Mouse (Mus musculus): ENCODE data around the gene Cela2a. TPM values are rescaled to one million over a fixed set of nuclear protein-coding genes. Genes with fewer than 3 reads are reported as not detected.

Cela2a gene
- polyA plus RNA-seq, 1 experiment from 2014 or later = 0.40 TPM

DNA sequence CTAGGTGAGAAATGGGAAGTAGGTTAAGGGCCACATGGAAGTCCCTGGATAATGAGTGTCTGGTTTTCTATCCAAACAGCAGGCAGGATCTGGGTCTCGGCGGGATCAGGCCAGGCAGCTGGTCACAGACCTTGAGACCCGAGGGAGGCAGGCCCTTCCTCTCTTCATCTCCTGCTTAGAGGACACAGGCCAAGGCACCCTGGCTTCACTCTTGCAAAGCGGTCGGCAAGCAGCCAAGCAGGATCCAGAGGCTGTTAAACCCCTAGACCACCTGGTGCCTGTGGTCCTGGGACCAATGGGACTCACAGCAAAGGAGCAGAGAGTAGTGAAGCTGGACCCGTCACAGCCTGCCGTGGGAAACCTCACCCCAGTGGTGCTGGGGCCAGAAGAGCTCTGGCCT lies 29.6 kb downstream of the Cela2a start:
- 94% methylated on average over 7 of the region's 7 CpGs for WGBS
- Histone ChIP-seq H3K9ac (ENCODE audit: low read depth, low read length) (0 out of 2 replicates have a peak overlapping the region, but pooled peaks have one; percentile 30), H3K4me3 (ENCODE audit: low read depth, low read length) (no peak overlapping the region), H3K9me3 (replicated peaks; ENCODE audit: control insufficient read depth, low read length, poor library complexity, severe bottlenecking) (no peaks in the 10 kb centered on the region), H3K4me2 (ENCODE audit: low read length) (no peak overlapping the region), H3K4me1 (ENCODE audit: control insufficient read depth, insufficient read depth, low read length) (peaks cover 16% of the 10 kb centered on the region), H3K27me3 (ENCODE audit: control insufficient read depth, insufficient read depth, low read depth, low read length) (no peaks in the 10 kb centered on the region), H3K27ac (ENCODE audit: low read length) (no peak overlapping the region), H3K36me3 (ENCODE audit: control insufficient read depth, insufficient read depth, low read length) (peaks cover 5% of the 10 kb centered on the region)
- no peak for ATAC-seq

DNA sequence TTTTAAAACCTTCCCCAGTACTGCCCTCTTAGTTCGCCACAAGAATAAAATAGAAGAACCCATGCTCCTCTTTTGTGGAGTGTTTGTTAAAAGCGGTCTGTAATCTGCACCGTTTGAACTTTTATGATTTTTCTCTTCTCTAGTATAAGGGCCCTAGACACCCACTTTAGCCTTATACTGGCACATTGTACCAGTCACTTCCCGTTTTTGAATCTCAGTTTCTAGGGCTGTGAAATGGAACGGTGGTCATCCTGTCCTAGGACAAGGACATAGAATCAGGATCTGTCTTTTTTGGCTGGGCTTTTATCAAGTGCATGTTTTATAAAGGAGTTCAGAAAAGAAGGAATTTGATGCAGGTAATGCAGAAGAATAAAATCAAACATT lies 31.8 kb downstream of the Cela2a start:
- Histone ChIP-seq H3K27ac (ENCODE audit: low read length) (peak overlapping the region; percentile 88), H3K4me2 (ENCODE audit: low read length) (peak overlapping the region; percentile 75), H3K4me3 (ENCODE audit: low read depth, low read length) (peak overlapping the region; percentile 65), H3K4me1 (ENCODE audit: control insufficient read depth, insufficient read depth, low read length) (peaks cover 22% of the 10 kb centered on the region), H3K9ac (ENCODE audit: low read depth, low read length) (peak overlapping the region; percentile 79), H3K27me3 (ENCODE audit: control insufficient read depth, insufficient read depth, low read depth, low read length) (no peaks in the 10 kb centered on the region), H3K36me3 (ENCODE audit: control insufficient read depth, insufficient read depth, low read length) (peaks cover 5% of the 10 kb centered on the region), H3K9me3 (replicated peaks; ENCODE audit: control insufficient read depth, low read length, poor library complexity, severe bottlenecking) (no peaks in the 10 kb centered on the region)
- 10% methylated on average over 5 of the region's 5 CpGs for WGBS
- ATAC-seq = no peak

DNA sequence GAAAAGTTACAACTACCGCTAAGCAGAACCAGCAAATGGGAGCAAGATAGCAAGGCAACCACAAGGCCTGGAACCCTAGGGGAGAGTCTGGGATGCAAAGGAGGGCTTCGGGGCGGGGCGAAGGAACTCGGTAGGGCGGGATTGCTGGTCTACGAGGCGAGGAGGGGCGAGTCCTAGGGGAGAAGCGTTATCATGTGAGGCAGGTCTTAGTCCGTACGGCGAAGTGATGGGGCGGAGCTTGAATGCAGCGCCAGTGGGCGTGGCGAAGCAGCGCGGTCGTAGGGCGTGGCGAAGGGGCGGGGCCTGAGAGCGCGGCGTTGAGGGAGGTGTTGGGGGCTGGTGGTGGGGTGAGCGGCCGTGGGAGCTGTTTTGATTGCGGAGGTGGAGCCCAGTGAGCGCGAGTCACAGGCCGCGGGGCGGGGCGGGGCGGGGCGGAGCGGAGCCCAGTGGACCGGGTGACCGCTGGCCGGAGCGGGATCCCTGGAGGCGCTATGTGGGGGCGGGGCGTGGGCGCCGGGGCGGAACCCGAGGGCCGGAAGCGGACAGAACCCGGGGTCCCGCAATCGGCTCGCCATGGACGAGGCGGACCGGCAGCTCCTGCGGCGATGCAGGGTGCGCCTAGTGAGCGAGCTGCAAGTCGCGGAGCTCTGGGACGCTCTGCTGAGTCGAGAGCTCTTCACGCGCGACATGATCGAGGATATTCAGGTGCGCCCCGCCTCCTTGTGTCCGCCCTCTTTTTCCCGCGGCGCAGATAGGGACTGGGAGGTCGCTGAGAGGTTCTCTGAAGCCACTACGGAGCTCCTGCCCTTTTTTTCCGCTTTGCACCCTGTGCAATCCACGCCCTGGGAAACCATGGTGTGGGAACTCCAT lies 32.4 kb downstream of the Cela2a start, which contains the start of gene Casp9:
TSS of gene Casp9 (plus strand) at position 331 of the 870 bp plus-strand sequence.
- peak within 1 kb of the TSS; percentile 79 for H3K9ac ChIP-seq (ENCODE audit: low read depth, low read length)
- H3K27me3 ChIP-seq (ENCODE audit: control insufficient read depth, insufficient read depth, low read depth, low read length) = no peaks in the 10 kb centered on the region
- H3K4me2 ChIP-seq (ENCODE audit: low read length) = peak within 1 kb of the TSS; percentile 75
- H3K27ac ChIP-seq (ENCODE audit: low read length) = peak within 1 kb of the TSS; percentile 88
- peak within 1 kb of the TSS; percentile 65 for H3K4me3 ChIP-seq (ENCODE audit: low read depth, low read length)
- under 1% methylated on average over 72 of the region's 80 CpGs for WGBS
- H3K4me1 ChIP-seq (ENCODE audit: control insufficient read depth, insufficient read depth, low read length) = peaks cover 22% of the 10 kb centered on the region
- no peaks in the 10 kb centered on the region for H3K9me3 ChIP-seq (replicated peaks; ENCODE audit: control insufficient read depth, low read length, poor library complexity, severe bottlenecking)
- peak; percentile 68 for ATAC-seq
- peaks cover 5% of the 10 kb centered on the region for H3K36me3 ChIP-seq (ENCODE audit: control insufficient read depth, insufficient read depth, low read length)

DNA sequence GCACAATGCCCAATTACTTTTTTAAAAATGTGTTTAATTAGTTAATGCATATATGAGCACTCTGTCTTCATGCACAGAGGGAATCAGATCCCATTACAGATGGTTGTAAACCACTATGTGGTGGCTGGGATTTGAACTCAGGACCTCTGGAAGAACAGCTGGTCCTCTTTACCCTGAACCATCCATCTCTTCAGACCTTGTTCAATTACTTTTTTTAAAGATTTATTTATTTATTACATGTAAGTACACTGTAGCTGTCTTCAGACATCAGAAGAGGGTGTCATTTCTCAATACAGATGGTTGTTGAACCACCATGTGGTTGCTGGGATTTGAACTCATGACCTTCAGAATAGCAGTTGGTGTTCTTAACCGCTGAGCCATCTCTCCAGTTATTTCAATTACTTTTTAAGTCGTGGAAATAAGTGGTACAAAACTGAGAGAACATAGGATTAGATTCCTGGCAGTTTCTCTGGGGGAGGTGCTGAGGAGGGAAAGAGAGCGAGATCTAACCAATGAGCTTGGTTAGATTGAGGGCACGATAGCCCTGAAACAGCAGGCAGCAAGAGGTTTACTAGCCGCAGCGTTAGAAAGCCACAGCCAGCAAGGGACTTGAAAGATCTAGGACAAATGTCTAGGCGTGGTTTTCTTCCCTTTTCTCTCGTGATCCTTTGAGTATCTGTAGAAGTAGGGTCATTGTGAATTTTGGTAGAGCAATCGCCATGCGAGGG lies 33.2 kb downstream of the Cela2a start:
- Histone ChIP-seq H3K9me3 (replicated peaks; ENCODE audit: control insufficient read depth, low read length, poor library complexity, severe bottlenecking) (no peaks in the 10 kb centered on the region), H3K4me3 (ENCODE audit: low read depth, low read length) (peak overlapping the region; percentile 65), H3K36me3 (ENCODE audit: control insufficient read depth, insufficient read depth, low read length) (peaks cover 4% of the 10 kb centered on the region), H3K4me1 (ENCODE audit: control insufficient read depth, insufficient read depth, low read length) (peaks cover 22% of the 10 kb centered on the region), H3K4me2 (ENCODE audit: low read length) (peak overlapping the region; percentile 75), H3K9ac (ENCODE audit: low read depth, low read length) (peak overlapping the region; percentile 46; the same call in 1 of the 2 replicates), H3K27me3 (ENCODE audit: control insufficient read depth, insufficient read depth, low read depth, low read length) (no peaks in the 10 kb centered on the region), H3K27ac (ENCODE audit: low read length) (peak overlapping the region; percentile 88)
- ATAC-seq = no peak
- WGBS = 10% methylated on average over 10 of the region's 10 CpGs

DNA sequence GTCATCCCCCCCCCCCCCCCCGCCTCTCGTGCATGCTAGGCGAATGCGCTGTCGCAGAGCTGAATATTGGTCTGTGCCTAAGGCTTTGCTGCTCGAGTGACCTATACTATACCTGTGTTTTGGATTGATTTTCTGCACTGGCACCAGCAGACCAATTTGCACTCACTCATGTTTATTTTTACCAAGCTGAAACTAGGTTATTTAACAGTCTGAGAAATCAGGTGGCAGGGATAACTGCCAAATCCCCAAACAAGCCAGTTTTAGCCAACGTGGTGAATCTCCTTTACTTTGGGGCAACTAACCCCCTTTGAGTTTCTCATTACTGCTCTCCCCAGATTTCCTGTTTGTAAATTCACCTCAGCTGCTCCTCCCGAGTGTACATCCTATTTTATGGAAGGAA lies 34.0 kb downstream of the Cela2a start:
- WGBS = 82% methylated on average over 8 of the region's 8 CpGs
- Histone ChIP-seq H3K9me3 (replicated peaks; ENCODE audit: control insufficient read depth, low read length, poor library complexity, severe bottlenecking) (no peaks in the 10 kb centered on the region), H3K27me3 (ENCODE audit: control insufficient read depth, insufficient read depth, low read depth, low read length) (no peaks in the 10 kb centered on the region), H3K27ac (ENCODE audit: low read length) (no peak overlapping the region), H3K9ac (ENCODE audit: low read depth, low read length) (no peak overlapping the region), H3K4me2 (ENCODE audit: low read length) (no peak overlapping the region), H3K4me1 (ENCODE audit: control insufficient read depth, insufficient read depth, low read length) (peaks cover 22% of the 10 kb centered on the region), H3K36me3 (ENCODE audit: control insufficient read depth, insufficient read depth, low read length) (0 out of 2 replicates have a peak, but pooled peaks cover 3% of the 10 kb centered on the region), H3K4me3 (ENCODE audit: low read depth, low read length) (no peak overlapping the region)
- no peak for ATAC-seq

DNA sequence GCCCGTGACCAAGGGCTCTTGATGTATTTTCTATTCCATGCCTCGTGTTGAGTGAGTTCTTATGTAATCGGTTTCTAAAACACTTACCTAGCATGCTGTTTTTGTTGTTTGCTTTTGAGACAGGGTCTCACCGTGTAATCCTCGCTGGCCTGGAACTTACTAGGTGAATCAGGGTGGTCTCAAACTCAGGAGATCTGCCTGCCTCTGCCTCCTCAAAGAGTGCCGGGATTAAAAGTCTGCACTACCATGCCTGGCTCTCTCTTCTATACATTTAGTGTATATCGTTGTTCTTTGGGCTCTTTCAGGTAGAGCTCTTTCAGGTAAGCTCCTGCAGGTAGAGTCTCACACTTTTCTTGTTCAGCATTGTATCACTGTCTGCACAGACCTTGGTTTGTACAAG lies 34.5 kb downstream of the Cela2a start:
- no peaks in the 10 kb centered on the region for H3K27me3 ChIP-seq (ENCODE audit: control insufficient read depth, insufficient read depth, low read depth, low read length)
- no peaks in the 10 kb centered on the region for H3K9me3 ChIP-seq (replicated peaks; ENCODE audit: control insufficient read depth, low read length, poor library complexity, severe bottlenecking)
- H3K4me1 ChIP-seq (ENCODE audit: control insufficient read depth, insufficient read depth, low read length) = peaks cover 22% of the 10 kb centered on the region
- no peak overlapping the region for H3K9ac ChIP-seq (ENCODE audit: low read depth, low read length)
- no peak overlapping the region for H3K27ac ChIP-seq (ENCODE audit: low read length)
- no peak for ATAC-seq
- H3K36me3 ChIP-seq (ENCODE audit: control insufficient read depth, insufficient read depth, low read length) = 0 out of 2 replicates have a peak, but pooled peaks cover 3% of the 10 kb centered on the region
- H3K4me3 ChIP-seq (ENCODE audit: low read depth, low read length) = no peak overlapping the region
- 94% methylated on average over 7 of the region's 7 CpGs for WGBS
- no peak overlapping the region for H3K4me2 ChIP-seq (ENCODE audit: low read length)

DNA sequence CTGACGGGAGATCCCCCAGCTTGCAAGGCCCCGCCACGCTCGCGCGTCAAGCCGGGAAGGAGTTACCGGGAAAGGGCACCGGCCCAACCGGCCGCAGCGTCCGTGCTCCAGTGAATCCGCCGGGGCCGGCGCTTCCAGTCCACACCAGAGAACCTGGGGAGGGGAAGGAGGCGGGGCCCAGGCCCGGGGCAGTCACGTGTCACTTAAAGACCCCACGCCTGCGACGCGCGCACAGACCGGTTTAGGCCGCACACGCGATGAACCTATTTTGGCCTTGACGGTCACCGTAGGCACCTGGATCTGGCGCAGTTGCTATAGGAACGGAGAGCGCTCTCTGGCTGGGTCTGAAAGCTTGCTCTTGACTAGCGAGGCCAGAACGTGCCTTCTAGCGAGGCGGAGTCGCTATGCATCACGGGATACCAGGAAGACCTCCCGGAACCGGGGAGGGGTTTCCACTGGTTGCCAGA lies 35.4 kb downstream of the Cela2a start, which contains the start of gene Dnajc16:
TSS of gene Dnajc16 (minus strand) at position 408 of the 467 bp plus-strand sequence.
- Histone ChIP-seq H3K9ac (ENCODE audit: low read depth, low read length) (peak within 1 kb of the TSS; percentile 98), H3K36me3 (ENCODE audit: control insufficient read depth, insufficient read depth, low read length) (0 out of 2 replicates have a peak, but pooled peaks cover 4% of the 10 kb centered on the region), H3K4me3 (ENCODE audit: low read depth, low read length) (peak within 1 kb of the TSS; percentile 96), H3K4me2 (ENCODE audit: low read length) (peak within 1 kb of the TSS; percentile 95), H3K27me3 (ENCODE audit: control insufficient read depth, insufficient read depth, low read depth, low read length) (no peaks in the 10 kb centered on the region), H3K27ac (ENCODE audit: low read length) (peak within 1 kb of the TSS; percentile 85), H3K9me3 (replicated peaks; ENCODE audit: control insufficient read depth, low read length, poor library complexity, severe bottlenecking) (no peaks in the 10 kb centered on the region), H3K4me1 (ENCODE audit: control insufficient read depth, insufficient read depth, low read length) (peaks cover 21% of the 10 kb centered on the region)
- WGBS = under 1% methylated on average over 42 of the region's 42 CpGs
- peak; percentile 92 for ATAC-seq

DNA sequence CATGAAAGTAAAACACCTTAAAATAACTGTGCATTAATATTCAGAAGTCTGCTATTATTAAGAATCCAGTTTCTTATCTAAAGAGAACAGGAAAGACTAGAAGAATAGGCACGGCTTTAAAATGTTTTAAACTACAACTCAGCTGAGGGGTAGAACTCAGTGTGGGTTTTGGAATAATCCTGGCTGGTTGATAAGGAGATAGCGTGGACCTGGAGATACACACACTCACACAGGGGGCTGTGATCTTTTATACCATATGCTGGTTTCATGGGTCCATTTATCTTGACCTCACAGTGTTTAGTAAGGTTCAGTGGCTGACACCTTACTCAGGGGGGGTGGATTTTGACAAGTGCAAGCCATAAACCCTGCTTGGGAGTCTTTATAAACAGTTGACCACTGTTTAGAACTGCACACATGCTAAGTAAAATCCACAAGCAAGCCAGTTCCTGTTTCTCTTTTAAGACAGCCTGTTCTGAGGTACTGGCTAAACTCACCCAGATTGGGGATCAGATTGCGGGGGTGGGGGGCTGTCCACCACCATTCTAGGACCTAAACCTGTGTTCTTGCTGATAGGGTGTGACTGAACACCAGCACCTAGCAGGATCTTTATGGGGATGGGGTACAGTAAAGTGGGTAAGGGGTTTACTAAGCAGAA lies 36.3 kb downstream of the Cela2a start:
- H3K9ac ChIP-seq (ENCODE audit: low read depth, low read length) = peak overlapping the region; percentile 98
- peaks cover 10% of the 10 kb centered on the region; the same call in 1 of the 2 replicates for H3K36me3 ChIP-seq (ENCODE audit: control insufficient read depth, insufficient read depth, low read length)
- H3K4me2 ChIP-seq (ENCODE audit: low read length) = peak overlapping the region; percentile 95
- ATAC-seq = no peak
- H3K27me3 ChIP-seq (ENCODE audit: control insufficient read depth, insufficient read depth, low read depth, low read length) = no peaks in the 10 kb centered on the region
- H3K4me3 ChIP-seq (ENCODE audit: low read depth, low read length) = peak overlapping the region; percentile 96
- H3K27ac ChIP-seq (ENCODE audit: low read length) = peak overlapping the region; percentile 85
- peaks cover 12% of the 10 kb centered on the region for H3K4me1 ChIP-seq (ENCODE audit: control insufficient read depth, insufficient read depth, low read length)
- 56% methylated on average over 3 of the region's 3 CpGs for WGBS
- no peaks in the 10 kb centered on the region for H3K9me3 ChIP-seq (replicated peaks; ENCODE audit: control insufficient read depth, low read length, poor library complexity, severe bottlenecking)

Data from midbrain, embryonic 16.5 days (tissue).